Mouse (Mus musculus): ENCODE results near the gene Maml2.

GRCm38 (mm10) chr9:13608532-13609071, 310.8 kb downstream of the Maml2 start:
- TF ChIP-seq CTCF (conservative IDR thresholded peaks at IDR 0.05; ENCODE audit: low read length) (no peak), POU5F1 (IDR thresholded peaks at IDR 0.05; ENCODE audit: borderline replicate concordance, low read length) (no peak)

All from E14TG2a.4 (cell line).